ENCODE assay signal across 12 mouse cellular contexts in genomic region chr8:47849842-47850241, GRCm38 (mm10). TPM values are rescaled to one million over a fixed set of nuclear protein-coding genes. Genes with fewer than 3 reads are reported as not detected.
DNase-seq lines count a peak whose midpoint lies in the region; ATAC-seq and TF ChIP-seq lines count a peak whose summit lies in the region.
"Had no signal": no experiment of that assay in that cellular context is flagged by ENCODE, and none has a peak within 500 bp of the region (broad histone marks: within the 10 kb centered on the region; RNA-seq: fewer than 3 reads in every experiment).

No protein-coding gene starts in this region.

- H3K36me3 ChIP-seq in forebrain, embryonic 11.5 days (ENCODE audit: control insufficient read depth, insufficient read depth, low read length), result no peaks in the 10 kb centered on the region
- H3K36me3 ChIP-seq in forebrain, embryonic 10.5 days (replicated peaks), result peaks cover 79% of the 10 kb centered on the region
- no peaks in the 10 kb centered on the region for H3K36me3 ChIP-seq in liver, embryonic 14.5 days (replicated peaks; ENCODE audit: control insufficient read depth, insufficient read depth, low read depth)
- peaks cover 4% of the 10 kb centered on the region; the same call in 1 of the 2 replicates for H3K36me3 ChIP-seq in liver, embryonic 11.5 days (ENCODE audit: control insufficient read depth, insufficient read depth, low read length)
- H3K36me3 ChIP-seq in ES-Bruce4 (ENCODE audit: control insufficient read depth, insufficient read depth, low read length, poor library complexity, severe bottlenecking), result peaks cover 17% of the 10 kb centered on the region
- H3K36me3 ChIP-seq in hindbrain, embryonic 13.5 days, result peaks cover 42% of the 10 kb centered on the region

- no peak for ATAC-seq in forebrain, embryonic 11.5 days (replicated peaks; ENCODE audit: low FRiP score)
- no peak for ATAC-seq in liver, embryonic 14.5 days (ENCODE audit: insufficient read depth)
- ATAC-seq in liver, embryonic 11.5 days (replicated peaks; ENCODE audit: low FRiP score), result no peak
- ATAC-seq in hindbrain, embryonic 13.5 days (ENCODE audit: low FRiP score), result no peak

- peak; percentile 69 for TF ChIP-seq CTCF in liver, embryonic 14.5 days (IDR thresholded peaks at IDR 0.05; ENCODE audit: low read depth)
- peak; percentile 63 for TF ChIP-seq CTCF in ES-Bruce4 (IDR thresholded peaks at IDR 0.05; ENCODE audit: low read depth, low read length)
- TF ChIP-seq CTCF in olfactory bulb, adult 2 months (IDR thresholded peaks at IDR 0.05; ENCODE audit: insufficient read depth, low read depth, low read length), result peak; percentile 49; the same call in 1 of the 2 replicates

- H3K4me2 ChIP-seq in forebrain, embryonic 11.5 days (ENCODE audit: low read depth, low read length, severe bottlenecking), result no peak overlapping the region
- no peak overlapping the region for H3K4me2 ChIP-seq in liver, embryonic 14.5 days (ENCODE audit: low read depth)
- H3K4me2 ChIP-seq in liver, embryonic 11.5 days, result no peak overlapping the region
- H3K4me2 ChIP-seq in hindbrain, embryonic 13.5 days, result no peak overlapping the region
- H3K4me2 ChIP-seq: embryonic facial prominence, embryonic 15.5 days had no signal

- 81% methylated on average over 8 of the region's 8 CpGs for WGBS in forebrain, embryonic 11.5 days
- 85% methylated on average over 8 of the region's 8 CpGs for WGBS in forebrain, embryonic 10.5 days
- WGBS in liver, embryonic 14.5 days (ENCODE audit: insufficient replicate concordance), result 61% methylated on average over 8 of the region's 8 CpGs
- WGBS in liver, embryonic 11.5 days, result 77% methylated on average over 8 of the region's 8 CpGs
- 87% methylated on average over 8 of the region's 8 CpGs for WGBS in olfactory bulb, adult 2 months
- 84% methylated on average over 8 of the region's 8 CpGs for WGBS in hindbrain, embryonic 13.5 days

- H3K4me1 ChIP-seq in forebrain, embryonic 11.5 days (replicated peaks; ENCODE audit: control insufficient read depth, insufficient read depth, low read length), result no peaks in the 10 kb centered on the region
- H3K4me1 ChIP-seq in forebrain, embryonic 10.5 days, result peaks cover 7% of the 10 kb centered on the region; the same call in 1 of the 2 replicates
- H3K4me1 ChIP-seq in liver, embryonic 14.5 days (replicated peaks; ENCODE audit: control insufficient read depth in 2 of 2, insufficient read depth in 2 of 2, low read length in 1 of 2), result no peaks in the 10 kb centered on the region
- H3K4me1 ChIP-seq in liver, embryonic 11.5 days (replicated peaks; ENCODE audit: control insufficient read depth, insufficient read depth, low read length), result no peaks in the 10 kb centered on the region
- no peaks in the 10 kb centered on the region for H3K4me1 ChIP-seq in ES-Bruce4 (ENCODE audit: control insufficient read depth, insufficient read depth, low read length)
- peaks cover 17% of the 10 kb centered on the region for H3K4me1 ChIP-seq in olfactory bulb, adult 2 months (ENCODE audit: control insufficient read depth, insufficient read depth, low read length)
- H3K4me1 ChIP-seq in hindbrain, embryonic 13.5 days (replicated peaks), result no peaks in the 10 kb centered on the region

- H3K27ac ChIP-seq in forebrain, embryonic 11.5 days (ENCODE audit: low read depth, low read length), result no peak overlapping the region
- H3K27ac ChIP-seq in forebrain, embryonic 10.5 days, result no peak overlapping the region
- H3K27ac ChIP-seq in liver, embryonic 14.5 days, result no peak overlapping the region
- no peak overlapping the region for H3K27ac ChIP-seq in liver, embryonic 11.5 days (ENCODE audit: low read depth, low read length)
- H3K27ac ChIP-seq in ES-Bruce4 (ENCODE audit: insufficient read depth, low read length), result no peak overlapping the region
- no peak overlapping the region for H3K27ac ChIP-seq in olfactory bulb, adult 2 months (ENCODE audit: insufficient read depth, low read depth, low read length)
- H3K27ac ChIP-seq in hindbrain, embryonic 13.5 days, result no peak overlapping the region
- H3K27ac ChIP-seq: embryonic facial prominence, embryonic 15.5 days; limb, embryonic 10.5 days had no signal

- TF ChIP-seq POLR2A in ES-Bruce4 (IDR thresholded peaks at IDR 0.05; ENCODE audit: insufficient read depth, low read length), result no peak
- no peak for TF ChIP-seq POLR2A in olfactory bulb, adult 2 months (IDR thresholded peaks at IDR 0.05; ENCODE audit: insufficient read depth, low read depth, low read length)

- no peak for TF ChIP-seq EP300 in liver, embryonic 14.5 days (IDR thresholded peaks at IDR 0.05; ENCODE audit: low read depth)
- no peak for TF ChIP-seq EP300 in ES-Bruce4 (IDR thresholded peaks at IDR 0.05; ENCODE audit: insufficient read depth, low read depth, low read length)

- H3K4me3 ChIP-seq in forebrain, embryonic 11.5 days (ENCODE audit: low read depth, low read length), result no peak overlapping the region
- no peak overlapping the region for H3K4me3 ChIP-seq in forebrain, embryonic 10.5 days
- no peak overlapping the region for H3K4me3 ChIP-seq in liver, embryonic 14.5 days (ENCODE audit: insufficient read depth in 1 of 2, low read depth in 2 of 2, low read length in 2 of 2)
- no peak overlapping the region for H3K4me3 ChIP-seq in liver, embryonic 11.5 days (ENCODE audit: low read depth, low read length)
- H3K4me3 ChIP-seq in ES-Bruce4 (ENCODE audit: low read depth, low read length), result no peak overlapping the region
- H3K4me3 ChIP-seq in olfactory bulb, adult 2 months (ENCODE audit: insufficient read depth, low read depth, low read length), result no peak overlapping the region
- H3K4me3 ChIP-seq in hindbrain, embryonic 13.5 days, result no peak overlapping the region
- H3K4me3 ChIP-seq: embryonic facial prominence, embryonic 15.5 days; limb, embryonic 10.5 days had no signal

- no peak overlapping the region for H3K9ac ChIP-seq in forebrain, embryonic 11.5 days (ENCODE audit: low read length)
- H3K9ac ChIP-seq in liver, embryonic 14.5 days (replicated peaks), result no peak overlapping the region
- H3K9ac ChIP-seq in liver, embryonic 11.5 days (ENCODE audit: low read depth, low read length), result no peak overlapping the region
- no peak overlapping the region for H3K9ac ChIP-seq in ES-Bruce4 (ENCODE audit: low read depth, poor library complexity, severe bottlenecking)
- H3K9ac ChIP-seq in hindbrain, embryonic 13.5 days, result no peak overlapping the region
- H3K9ac ChIP-seq: embryonic facial prominence, embryonic 15.5 days had no signal

- no peaks in the 10 kb centered on the region for H3K9me3 ChIP-seq in forebrain, embryonic 11.5 days (ENCODE audit: control insufficient read depth, low read length)
- no peaks in the 10 kb centered on the region for H3K9me3 ChIP-seq in forebrain, embryonic 10.5 days
- no peaks in the 10 kb centered on the region for H3K9me3 ChIP-seq in liver, embryonic 14.5 days (ENCODE audit: control insufficient read depth, low read length)
- H3K9me3 ChIP-seq in liver, embryonic 11.5 days (ENCODE audit: control insufficient read depth, low read length), result no peaks in the 10 kb centered on the region
- H3K9me3 ChIP-seq in ES-Bruce4 (replicated peaks; ENCODE audit: control insufficient read depth, insufficient read depth, low read length, poor library complexity, severe bottlenecking), result no peaks in the 10 kb centered on the region
- no peaks in the 10 kb centered on the region for H3K9me3 ChIP-seq in hindbrain, embryonic 13.5 days
- H3K9me3 ChIP-seq: embryonic facial prominence, embryonic 15.5 days; limb, embryonic 10.5 days had no signal

- peak; percentile 50 for DNase-seq in forebrain, embryonic 11.5 days (ENCODE audit: low spot score)
- no peak for DNase-seq in forebrain, embryonic 10.5 days (ENCODE audit: extremely low spot score, low spot score)
- no peak for DNase-seq in liver, embryonic 14.5 days (ENCODE audit: low read depth in 3 of 3, low spot score in 3 of 3)
- DNase-seq in liver, embryonic 11.5 days (ENCODE audit: low spot score), result no peak
- DNase-seq in right cerebral cortex, postnatal 4 days, result no peak
- DNase-seq: adrenal gland, postnatal 25 days had no signal

- no peaks in the 10 kb centered on the region for H3K27me3 ChIP-seq in forebrain, embryonic 11.5 days (ENCODE audit: control insufficient read depth, insufficient read depth, low read length)
- H3K27me3 ChIP-seq in forebrain, embryonic 10.5 days (ENCODE audit: poor library complexity, severe bottlenecking), result no peaks in the 10 kb centered on the region
- H3K27me3 ChIP-seq in liver, embryonic 14.5 days (ENCODE audit: control insufficient read depth, insufficient read depth, low read length), result no peaks in the 10 kb centered on the region
- H3K27me3 ChIP-seq in liver, embryonic 11.5 days (replicated peaks; ENCODE audit: control insufficient read depth, insufficient read depth, low read length), result no peaks in the 10 kb centered on the region
- H3K27me3 ChIP-seq in ES-Bruce4 (ENCODE audit: control insufficient read depth, insufficient read depth, low read length, poor library complexity, severe bottlenecking), result no peaks in the 10 kb centered on the region
- no peaks in the 10 kb centered on the region for H3K27me3 ChIP-seq in hindbrain, embryonic 13.5 days
- H3K27me3 ChIP-seq: embryonic facial prominence, embryonic 15.5 days had no signal

RNA-seq across cellular contexts. Expression of gene Cldn22, which starts 25.6 kb away (rescaled TPM):
- not detected in 2 replicates for polyA plus RNA-seq in forebrain, embryonic 11.5 days (2014; fragmentation: Nextera tagmentation; extraction: Ambion mirVana)
- not detected in 2 replicates for polyA plus RNA-seq in forebrain, embryonic 10.5 days (2016; fragmentation: Nextera tagmentation; extraction: Ambion mirVana)
- polyA plus RNA-seq in liver, embryonic 14.5 days (2012; rRNA removed), result not detected in 2 replicates
- polyA plus RNA-seq in liver, embryonic 14.5 days (2014; fragmentation: Nextera tagmentation; extraction: Ambion mirVana), result not detected in 2 replicates
- not detected in 2 replicates for polyA plus RNA-seq in liver, embryonic 11.5 days (2014; fragmentation: Nextera tagmentation; extraction: Ambion mirVana)
- not detected in 2 replicates for polyA plus RNA-seq in ES-Bruce4 (2011; ENCODE audit: insufficient read depth, insufficient read length, low read depth, missing spikeins)
- not detected in 2 replicates for polyA plus RNA-seq in olfactory bulb, adult 2 months (2012; ENCODE audit: insufficient read depth, insufficient read length, low replicate concordance, missing spikeins)
- polyA plus RNA-seq in hindbrain, embryonic 13.5 days (2015; fragmentation: Nextera tagmentation; extraction: Ambion mirVana), result not detected in 2 replicates
- polyA plus RNA-seq: embryonic facial prominence, embryonic 15.5 days; limb, embryonic 10.5 days had no signal

RNA-seq across cellular contexts. Expression of gene Cldn24, which starts 27.9 kb away (rescaled TPM):
- polyA plus RNA-seq in forebrain, embryonic 11.5 days (2014; fragmentation: Nextera tagmentation; extraction: Ambion mirVana), result not detected in 2 replicates
- polyA plus RNA-seq in forebrain, embryonic 10.5 days (2016; fragmentation: Nextera tagmentation; extraction: Ambion mirVana), result not detected in 2 replicates
- polyA plus RNA-seq in liver, embryonic 14.5 days (2012; rRNA removed), result not detected in 2 replicates
- polyA plus RNA-seq in liver, embryonic 14.5 days (2014; fragmentation: Nextera tagmentation; extraction: Ambion mirVana), result not detected in 2 replicates
- polyA plus RNA-seq in liver, embryonic 11.5 days (2014; fragmentation: Nextera tagmentation; extraction: Ambion mirVana), result not detected in 2 replicates
- not detected in 2 replicates for polyA plus RNA-seq in ES-Bruce4 (2011; ENCODE audit: insufficient read depth, insufficient read length, low read depth, missing spikeins)
- polyA plus RNA-seq in olfactory bulb, adult 2 months (2012; ENCODE audit: insufficient read depth, insufficient read length, low replicate concordance, missing spikeins), result not detected in 2 replicates
- polyA plus RNA-seq in hindbrain, embryonic 13.5 days (2015; fragmentation: Nextera tagmentation; extraction: Ambion mirVana), result not detected in 2 replicates
- polyA plus RNA-seq: embryonic facial prominence, embryonic 15.5 days; large intestine, adult 2 months; limb, embryonic 10.5 days had no signal
